Mouse (Mus musculus) urinary bladder, postnatal 14 days (tissue): ENCODE measurements around the gene Klhdc7b.
"Not testable (repeated sequence)": the region's sequence is repeated elsewhere in the genome, so short reads cannot be mapped to it uniquely, and the experiment has no call there.

Source experiments
- DNase-seq: peaks from one replicate; pipeline ENCODE4 v3.0.0; 2021; ENCODE audit warnings: low spot score

Klhdc7b gene

DNA sequence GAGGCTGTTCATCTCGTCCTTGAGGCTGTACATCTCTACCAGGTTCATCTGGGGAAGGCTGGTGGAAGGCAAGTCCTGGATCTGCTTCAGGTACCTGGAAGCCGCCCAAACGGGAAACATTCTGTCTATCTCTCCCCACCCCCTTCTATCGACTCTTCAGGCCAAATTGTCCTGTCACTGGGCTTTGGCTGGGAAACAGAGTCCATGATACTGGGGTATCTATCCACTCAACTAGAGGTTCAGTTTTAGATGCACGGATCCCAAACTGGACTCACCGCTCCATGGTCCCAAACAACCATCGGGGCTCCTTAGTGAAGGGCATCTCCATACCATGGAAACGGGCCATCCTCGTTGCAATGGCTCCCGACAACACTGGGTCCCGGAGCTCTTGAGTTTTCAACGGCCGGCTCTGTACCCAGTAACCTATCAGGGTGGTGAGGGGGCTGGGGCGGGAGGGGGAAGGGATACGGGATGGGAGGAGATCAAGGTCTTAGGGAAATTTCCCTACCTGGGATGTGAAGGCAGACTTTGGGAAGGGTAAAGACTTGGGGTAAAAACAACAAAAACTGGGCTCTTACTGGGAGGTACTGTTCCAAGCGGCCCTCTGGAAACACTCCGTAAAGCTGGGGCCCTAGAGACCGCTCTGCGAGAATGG lies 43.5 kb downstream of the Klhdc7b start:
- DNase-seq = no peak

- DNase-seq = no peak
Observed at GRCm38 (mm10) chr15:89428821-89429351, 44.2 kb downstream of the Klhdc7b start.

DNA sequence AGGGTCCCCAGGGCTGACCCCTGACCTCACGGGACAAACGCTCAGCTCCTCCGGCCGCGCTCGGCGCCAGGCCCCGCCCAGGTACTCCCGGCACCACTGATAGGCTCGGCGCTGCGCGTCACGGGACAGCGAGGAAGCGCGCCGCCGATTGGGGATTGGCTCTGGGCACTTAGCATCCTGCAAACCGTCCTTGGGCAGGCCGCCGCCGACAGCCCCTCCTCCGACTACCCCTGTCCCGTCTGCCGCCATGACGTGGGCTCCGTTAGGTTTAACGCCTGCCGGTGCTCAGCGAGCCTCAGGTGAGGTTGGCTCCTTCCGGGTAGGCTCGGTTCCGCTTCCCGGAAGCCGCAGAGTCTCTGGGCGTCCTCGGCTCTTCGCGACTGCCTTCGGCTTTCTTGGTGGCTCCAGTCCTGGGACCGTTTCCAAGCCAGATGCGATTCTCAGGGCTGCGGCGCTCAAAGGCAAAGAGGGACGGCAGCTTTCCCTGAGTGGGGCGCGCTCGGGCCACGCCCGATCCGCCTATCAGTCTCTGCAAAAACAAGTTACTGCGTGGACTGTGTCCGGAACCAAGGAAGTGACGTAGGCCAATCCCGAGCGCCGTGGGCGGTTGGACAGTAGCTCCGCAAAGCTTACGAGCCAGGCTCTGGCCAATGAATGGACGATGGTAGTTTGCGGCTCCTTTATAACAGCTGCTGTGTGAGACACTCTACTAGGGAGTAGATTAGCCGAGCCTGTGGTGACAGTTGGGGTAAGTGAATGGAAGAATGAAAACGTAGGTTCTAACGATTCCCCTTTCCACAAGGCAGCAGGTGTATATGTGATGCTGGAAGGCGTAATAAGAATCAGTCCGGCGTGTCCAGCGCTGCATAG lies 44.9 kb downstream of the Klhdc7b start, which contains the start of the genes C730034F03Rik, Gm44502 and Chkb:
Gene C730034F03Rik (plus strand): TSS at position 238 of the 870 bp plus-strand sequence.
Gene Gm44502 (minus strand): TSS at position 345 of the 870 bp plus-strand sequence.
Gene Chkb (minus strand): TSS at position 557 of the 870 bp plus-strand sequence.
- peak; percentile 92 for DNase-seq

DNA sequence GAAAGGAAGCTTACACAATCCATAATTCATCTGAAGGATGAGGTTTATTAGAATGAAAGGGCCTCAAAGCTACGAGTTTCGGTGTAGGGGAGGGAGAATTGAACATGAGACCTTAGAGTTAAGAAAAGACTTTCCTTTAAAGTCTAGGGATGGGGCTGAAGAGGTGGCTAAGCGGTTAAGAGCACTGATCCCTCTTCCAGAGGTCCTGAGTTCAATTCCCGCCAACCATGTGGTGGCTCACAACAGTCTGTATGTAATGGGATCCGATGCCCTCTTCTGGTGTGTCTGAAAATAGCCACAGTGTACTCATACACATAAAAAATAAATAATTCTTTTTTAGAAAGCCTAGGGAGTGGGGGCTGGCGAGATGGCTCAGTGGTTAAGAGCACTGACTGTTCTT lies 45.6 kb downstream of the Klhdc7b start:
- no peak for DNase-seq

DNA sequence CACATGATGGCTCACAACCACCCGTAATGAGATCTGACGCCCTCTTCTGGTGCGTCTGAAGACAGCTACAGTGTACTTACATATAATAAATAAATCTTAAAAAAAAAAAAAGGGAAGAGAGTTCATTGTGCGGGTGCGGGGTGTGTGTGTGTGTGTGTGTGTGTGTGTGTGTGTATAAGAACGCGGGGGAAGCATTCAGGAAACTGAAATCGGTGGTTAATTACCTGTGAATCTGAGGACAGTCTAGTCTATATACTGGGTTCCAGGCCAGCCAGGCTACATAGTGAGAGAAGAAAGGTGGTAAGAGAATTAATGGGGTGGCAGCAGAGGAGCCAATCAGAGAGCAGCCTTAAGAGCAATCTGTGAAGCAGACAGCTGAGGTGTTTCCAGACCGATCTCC lies 46.1 kb downstream of the Klhdc7b start:
- not testable (repeated sequence) for DNase-seq

GRCm38 (mm10) chr15:89431271-89431670 lies 46.6 kb downstream of the Klhdc7b start:
- DNase-seq = no peak

DNA sequence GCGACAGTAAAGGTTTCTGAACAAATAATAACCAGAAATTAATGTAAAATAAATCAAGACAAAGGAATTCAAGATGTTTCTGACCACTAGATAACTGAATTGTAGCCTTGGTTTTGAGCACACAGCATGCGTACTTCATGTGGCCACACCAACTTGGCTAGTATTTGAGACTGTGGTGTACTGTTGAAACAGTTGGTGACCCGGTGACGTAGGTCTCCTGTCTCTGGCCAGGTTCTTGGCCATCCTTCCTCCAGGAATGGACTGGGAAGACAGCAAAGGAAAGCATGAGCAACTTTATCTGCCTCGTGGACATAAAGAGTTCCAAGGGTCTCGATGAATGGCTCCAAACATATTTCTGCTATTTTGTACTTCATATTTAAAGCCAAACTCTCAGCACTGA lies 47.1 kb downstream of the Klhdc7b start:
- no peak for DNase-seq

- no peak for DNase-seq
Observed at GRCm38 (mm10) chr15:89432946-89433345, 48.2 kb downstream of the Klhdc7b start.

GRCm38 (mm10) chr15:89434136-89434535 lies 49.4 kb downstream of the Klhdc7b start:
- no peak for DNase-seq

GRCm38 (mm10) chr15:89435878-89436277 lies 51.2 kb downstream of the Klhdc7b start:
- no peak for DNase-seq
